Mouse (Mus musculus) thymus, adult 2 months (tissue): ENCODE data around the gene Zcchc12. TPM values are rescaled to one million over a fixed set of nuclear protein-coding genes. Genes with fewer than 3 reads are reported as not detected.

ENCODE experiments used
- DNase-seq: peaks from one replicate; pipeline ENCODE4 v3.0.0; 2021
- H3K27ac ChIP-seq: fragments of 200-500 bp; 2 replicates; pipeline ENCODE4 v1.5.1; 2012; ENCODE audit warnings: low read length, control low read depth; ENCODE audit not compliant: control insufficient read depth, insufficient read depth
- H3K27me3 ChIP-seq: fragments of 200-500 bp; 2 replicates; pipeline ENCODE4 v1.6.1; 2012; ENCODE audit warnings: mild to moderate bottlenecking, low read length, moderate library complexity, mixed read lengths; ENCODE audit not compliant: control insufficient read depth, insufficient read depth
- H3K36me3 ChIP-seq: fragments of 200-500 bp; 2 replicates; pipeline ENCODE4 v1.6.1; 2012; ENCODE audit warnings: mild to moderate bottlenecking, low read length, moderate library complexity; ENCODE audit not compliant: control insufficient read depth, insufficient read depth
- H3K4me1 ChIP-seq: fragments of 200-500 bp; replicated peaks from 2 replicates; pipeline ENCODE4 v1.6.1; 2012; ENCODE audit warnings: low read length; ENCODE audit not compliant: control insufficient read depth, insufficient read depth
- H3K4me3 ChIP-seq: fragments of 200-500 bp; 2 replicates; pipeline ENCODE4 v1.5.1; 2012; ENCODE audit warnings: mild to moderate bottlenecking, low read length, control low read depth, moderate library complexity; ENCODE audit not compliant: control insufficient read depth, insufficient read depth
- CTCF ChIP-seq: fragments of 200-500 bp; IDR thresholded peaks from 2 replicates; pipeline ENCODE4 v1.5.1; 2012; ENCODE audit warnings: mild to moderate bottlenecking, control low read depth, low read length, moderate library complexity, borderline replicate concordance; ENCODE audit not compliant: control insufficient read depth, poor library complexity, insufficient read depth; ENCODE audit errors: extremely low read depth
- POLR2A ChIP-seq: fragments of 200-500 bp; IDR thresholded peaks from 2 replicates; pipeline ENCODE4 v1.6.1; 2012; ENCODE audit warnings: mild to moderate bottlenecking, low read length, control low read depth, moderate library complexity; ENCODE audit not compliant: control insufficient read depth, poor library complexity, insufficient read depth; ENCODE audit errors: extremely low read depth
- WGBS: fragments of 180-500 bp; shearing (Covaris S2); methylation state at CpG from one replicate; pipeline ENCODE4 v1.1.7; 2018; 5-methylcytosine and 5-hydroxymethylcytosine counted together
- polyA plus RNA-seq: library from polyadenylated mRNA; depleted of rRNA; stranded (reverse); fragments of >200 nt; gene quantifications from 2 replicates; pipeline ENCODE4 v1.2.3, GENCODE M21; 2012; rRNA removed

Zcchc12 gene
- polyA plus RNA-seq, 1 experiment = 3.7 TPM

- no peak overlapping the region for H3K4me3 ChIP-seq
- H3K36me3 ChIP-seq = no peaks in the 10 kb centered on the region
- peak; percentile 28 for DNase-seq
- WGBS = 47% methylated on average over 2 of the region's 2 CpGs
- no peaks in the 10 kb centered on the region for H3K27me3 ChIP-seq
- TF ChIP-seq CTCF (no peak), POLR2A (no peak)
- H3K27ac ChIP-seq = no peak overlapping the region
- H3K4me1 ChIP-seq = no peaks in the 10 kb centered on the region
Measured at GRCm38 (mm10) chrX:36226577-36226976, 30.9 kb downstream of the Zcchc12 start.

GRCm38 (mm10) chrX:36228861-36229260, 33.2 kb downstream of the Zcchc12 start:
- DNase-seq = no peak
- Histone ChIP-seq H3K4me3 (no peak overlapping the region), H3K27ac (no peak overlapping the region), H3K36me3 (no peaks in the 10 kb centered on the region), H3K27me3 (no peaks in the 10 kb centered on the region), H3K4me1 (no peaks in the 10 kb centered on the region)
- TF ChIP-seq POLR2A = no peak
- no peak for TF ChIP-seq CTCF
- whole genome bisulfite sequencing = 74% methylated on average over 7 of the region's 7 CpGs

- no peak overlapping the region for H3K27ac ChIP-seq
- WGBS = 64% methylated on average over 2 of the region's 2 CpGs
- no peak overlapping the region for H3K4me3 ChIP-seq
- H3K4me1 ChIP-seq = no peaks in the 10 kb centered on the region
- no peaks in the 10 kb centered on the region for H3K27me3 ChIP-seq
- TF ChIP-seq CTCF (no peak), POLR2A (no peak)
- DNase-seq = no peak
- H3K36me3 ChIP-seq = no peaks in the 10 kb centered on the region
Measured at GRCm38 (mm10) chrX:36229273-36229672, 33.6 kb downstream of the Zcchc12 start.

- Histone ChIP-seq H3K4me1 (no peaks in the 10 kb centered on the region), H3K36me3 (no peaks in the 10 kb centered on the region), H3K27ac (no peak overlapping the region), H3K27me3 (no peaks in the 10 kb centered on the region), H3K4me3 (no peak overlapping the region)
- 95% methylated on average over 6 of the region's 6 CpGs for WGBS
- TF ChIP-seq POLR2A = no peak
- no peak for TF ChIP-seq CTCF
- DNase-seq = no peak
Measured at GRCm38 (mm10) chrX:36235652-36236051, 39.9 kb downstream of the Zcchc12 start.

Other genes with a start within 250 kb of the Zcchc12 start
- gene Il13ra1, start 83.8 kb upstream of the Zcchc12 start, polyA plus RNA-seq = 2.9 and 3.6 TPM in 2 replicates
- 1.7 and 2.3 TPM in 2 replicates for gene Lonrf3, start 132.4 kb downstream of the Zcchc12 start, polyA plus RNA-seq
- not detected in 2 replicates for gene Gm6268, start 205.4 kb downstream of the Zcchc12 start, polyA plus RNA-seq